Mouse (Mus musculus): ENCODE measurements at regions not wholly inside any gene's neighbourhood (a gene's known extent, or its start where the extent isn't known, plus 50 kb on each side); places are given as distances from the start of the nearest gene placed in this dataset.
"Not testable (repeated sequence)": the region's sequence is repeated elsewhere in the genome, so short reads cannot be mapped to it uniquely, and the experiment has no call there.

- DNase-seq (ENCODE audit: low read depth) = no peak
Measured at GRCm38 (mm10) chr7:61615156-61615555, 731.2 kb upstream of the Ndn start.

DNA sequence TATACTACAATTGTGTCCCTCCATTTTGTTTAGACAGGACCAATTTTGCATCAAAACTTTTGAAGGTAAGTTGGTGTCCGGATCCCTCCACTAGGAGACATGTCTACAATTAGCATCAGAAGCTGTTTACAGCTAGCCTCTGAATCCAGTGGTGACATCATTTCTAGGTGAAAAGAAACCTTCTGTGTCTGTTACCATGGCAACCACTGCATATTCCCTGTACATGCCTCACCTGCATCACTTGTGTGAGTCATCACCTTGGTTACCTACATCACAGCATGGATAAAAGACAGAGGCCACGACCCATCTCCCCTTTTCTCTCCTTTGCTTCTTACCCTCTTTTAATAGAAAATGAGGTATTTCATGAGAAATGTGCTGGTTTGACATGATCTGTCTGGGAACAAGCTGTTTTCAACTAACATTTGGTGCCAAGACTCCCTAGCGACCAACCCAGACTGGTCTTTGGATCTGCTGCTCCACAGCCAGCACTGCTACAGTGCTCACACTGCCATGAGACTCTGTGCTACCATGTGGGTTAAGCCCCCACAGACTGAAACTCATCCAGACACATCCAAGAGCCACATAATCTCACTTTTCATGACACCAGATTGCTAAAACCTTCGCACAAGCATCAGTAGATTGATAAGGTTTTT, 701.4 kb upstream of the Ndn start:
- DNase-seq (ENCODE audit: low read depth) = no peak

DNA sequence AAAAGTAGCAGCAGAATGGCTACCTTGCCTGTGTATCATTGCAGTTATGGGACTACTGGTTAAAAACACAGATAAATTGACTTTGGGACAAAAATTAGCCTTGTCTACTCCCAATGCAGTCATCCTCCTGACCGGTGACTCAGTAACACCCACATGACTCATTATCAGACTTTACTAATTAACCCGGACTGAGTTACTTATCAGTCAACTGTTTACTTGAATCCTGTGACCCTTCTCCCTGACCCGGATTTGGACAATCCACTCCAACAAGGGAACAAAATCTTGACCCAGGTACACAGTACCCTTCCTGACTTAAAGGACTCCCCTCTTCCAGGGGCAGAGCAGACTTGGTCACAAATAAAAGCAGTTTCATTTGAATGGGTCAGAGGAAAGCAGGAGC, 688.3 kb upstream of the Ndn start:
- DNase-seq (ENCODE audit: low read depth) = no peak

DNA sequence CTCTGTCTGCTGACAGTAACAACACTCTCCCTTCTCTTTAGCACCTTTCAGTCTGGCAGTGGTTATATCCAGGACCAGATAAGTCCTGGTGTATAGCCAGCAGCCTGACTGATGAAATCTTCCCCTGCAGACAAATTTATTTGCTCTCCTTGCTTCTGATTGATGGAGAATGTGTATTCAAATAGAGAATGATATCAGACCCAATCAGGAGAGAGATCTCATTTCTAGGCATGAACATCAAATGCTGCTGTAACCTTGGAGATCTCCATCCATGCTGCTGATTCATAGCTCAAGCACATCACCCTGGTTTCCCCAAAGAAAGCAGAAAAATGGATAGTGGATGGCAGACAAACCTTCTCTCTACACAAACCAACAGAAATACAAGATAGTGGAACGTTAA, 663.3 kb upstream of the Ndn start:
- no peak for DNase-seq (ENCODE audit: low read depth)

DNA sequence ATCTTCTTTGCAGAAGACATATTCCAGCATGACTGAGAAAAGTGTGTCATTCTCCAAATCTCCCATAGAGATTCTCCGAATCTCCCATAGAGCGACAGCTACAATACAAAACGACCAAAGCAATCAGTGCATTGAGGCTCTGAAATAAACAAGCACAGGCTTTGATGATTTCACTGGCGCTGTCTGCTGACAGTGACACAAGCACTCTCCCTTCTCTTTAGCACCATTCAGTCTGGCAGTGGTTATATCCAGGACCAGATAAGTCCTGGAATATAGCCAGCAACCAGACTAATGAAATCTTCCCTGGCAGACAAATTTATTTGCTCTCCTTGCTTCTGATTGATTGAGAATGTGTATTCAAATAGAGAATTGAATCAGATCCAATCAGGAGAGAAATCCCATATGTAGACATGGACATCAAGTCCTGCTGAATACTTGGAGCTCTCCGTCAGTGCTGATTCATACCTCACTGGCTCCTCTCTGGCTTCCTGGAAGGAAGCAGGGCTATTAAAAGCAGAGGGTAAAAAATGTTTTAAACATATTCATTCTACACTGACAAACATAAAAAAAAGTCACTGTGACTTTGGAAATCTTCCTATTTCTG, 661.2 kb upstream of the Ndn start:
- DNase-seq (ENCODE audit: low read depth) = peak; percentile 1

- DNase-seq (ENCODE audit: low read depth) = no peak
Measured at GRCm38 (mm10) chr7:61726149-61726548, 620.2 kb upstream of the Ndn start.

GRCm38 (mm10) chr7:61737511-61737910, 608.9 kb upstream of the Ndn start:
- no peak for DNase-seq (ENCODE audit: low read depth)

- DNase-seq (ENCODE audit: low read depth) = not testable (repeated sequence)
Measured at GRCm38 (mm10) chr7:61739336-61739735, 607.0 kb upstream of the Ndn start.

GRCm38 (mm10) chr7:61769826-61770225, 576.5 kb upstream of the Ndn start:
- DNase-seq (ENCODE audit: low read depth) = peak; percentile 8

DNA sequence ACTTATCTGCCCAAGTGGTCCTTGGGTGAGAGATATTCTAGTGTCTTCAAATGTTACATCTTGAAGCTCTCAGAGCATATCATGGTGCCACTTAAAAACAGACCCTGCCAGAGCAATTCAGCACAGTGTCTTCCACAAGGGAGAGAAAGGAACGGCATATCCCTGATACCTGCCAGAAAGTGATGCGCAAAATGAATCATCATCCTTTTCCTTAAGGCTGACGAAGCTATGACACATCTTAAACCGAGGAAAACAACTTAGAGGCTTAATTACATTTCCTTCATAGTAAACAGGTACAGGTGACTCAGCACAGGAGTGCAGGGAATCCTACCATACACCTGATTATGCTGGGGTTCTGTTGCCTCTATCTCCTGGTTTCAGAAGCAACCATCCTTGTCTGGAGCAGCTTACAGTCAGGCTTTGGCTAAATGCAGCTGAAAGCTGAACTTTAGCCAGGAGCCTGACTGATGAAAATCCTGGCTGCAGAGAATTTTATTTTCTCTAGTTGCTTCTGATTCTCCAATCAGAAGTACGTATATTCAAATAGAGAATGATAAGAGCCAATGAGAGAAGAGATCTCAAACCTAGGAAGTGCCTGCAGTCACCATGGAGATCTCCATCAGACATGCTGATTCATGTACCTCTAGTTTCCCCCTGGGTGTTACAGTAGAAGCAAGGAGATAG, 556.1 kb upstream of the Ndn start:
- peak; percentile 2 for DNase-seq (ENCODE audit: low read depth)

- DNase-seq (ENCODE audit: low read depth) = no peak
Measured at GRCm38 (mm10) chr7:61836827-61837226, 509.5 kb upstream of the Ndn start.

DNA sequence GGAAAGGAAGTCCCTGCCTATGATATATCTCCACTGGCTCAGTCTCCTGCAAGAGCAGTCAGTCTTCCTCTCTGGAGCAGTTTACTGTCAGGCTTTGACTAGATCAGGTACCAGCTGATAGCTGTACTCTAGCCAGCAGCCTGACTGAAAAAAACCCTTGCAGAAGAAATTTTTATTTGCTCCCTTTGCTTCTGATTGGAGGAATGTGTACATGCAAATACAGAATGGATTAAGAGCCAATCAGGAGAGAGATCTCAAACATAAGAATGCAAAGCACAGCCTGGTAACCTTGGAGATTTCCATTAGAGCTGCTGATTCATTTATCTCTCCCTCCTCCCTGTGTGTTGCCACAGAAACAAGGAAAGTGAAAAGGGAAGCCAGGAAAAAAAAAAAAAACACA, 509.1 kb upstream of the Ndn start:
- no peak for DNase-seq (ENCODE audit: low read depth)

DNA sequence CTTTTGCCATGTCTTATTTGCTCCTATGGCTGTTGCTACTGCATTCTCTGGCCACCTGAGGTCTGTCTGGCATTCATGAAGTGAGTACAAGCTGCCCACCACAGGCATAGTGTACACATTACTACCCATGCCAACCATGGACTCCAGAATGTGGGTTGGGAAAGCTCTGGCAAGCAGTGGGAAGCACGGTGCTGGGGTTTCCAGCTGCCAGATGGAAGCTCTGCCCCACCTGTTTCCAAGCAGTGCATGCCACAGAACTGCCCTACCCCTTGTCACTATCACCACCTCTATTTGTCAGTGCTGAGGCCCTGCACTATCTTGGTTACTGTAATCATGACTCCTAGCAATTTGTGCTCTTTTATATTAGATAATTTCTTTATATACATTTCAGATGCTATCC, 494.4 kb upstream of the Ndn start:
- no peak for DNase-seq (ENCODE audit: low read depth)

DNA sequence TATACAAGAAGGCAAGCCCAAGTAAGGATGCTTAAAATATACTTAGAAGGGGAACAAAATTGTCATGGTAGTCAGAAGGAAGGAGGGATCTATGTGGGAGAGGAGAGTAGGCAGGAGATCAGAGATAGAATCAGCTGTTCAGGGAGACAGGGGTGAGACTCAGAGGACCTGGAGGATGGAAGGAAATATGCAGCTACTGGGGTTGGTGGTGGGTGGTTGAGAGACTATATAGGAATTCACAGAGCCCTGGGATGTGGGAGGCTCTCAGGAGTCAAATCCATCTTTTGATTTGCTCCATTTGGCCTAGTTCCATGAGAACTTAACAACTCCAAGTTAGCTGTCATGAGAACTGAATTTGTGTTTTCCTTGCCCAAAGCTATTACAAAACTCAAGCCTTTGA, 481.9 kb upstream of the Ndn start:
- DNase-seq (ENCODE audit: low read depth) = no peak

DNA sequence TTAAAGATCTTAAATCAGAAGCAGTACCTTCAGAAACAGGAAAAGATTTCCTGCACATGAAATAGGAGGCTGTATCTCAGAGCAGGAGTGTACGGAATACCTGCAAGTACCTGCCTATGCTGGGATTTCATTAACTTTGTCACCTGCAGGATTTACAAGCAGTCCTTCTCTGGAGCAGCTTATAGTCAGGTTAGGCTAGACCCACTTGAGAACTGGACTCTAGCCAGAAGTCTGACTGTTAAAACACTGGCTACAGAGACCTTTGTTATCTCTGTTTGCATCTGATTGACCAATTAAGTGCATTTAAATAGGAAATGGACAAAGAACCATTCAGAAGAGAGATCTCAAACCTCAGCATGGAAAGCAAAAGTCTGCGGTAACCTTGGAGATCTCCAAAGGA, 480.0 kb upstream of the Ndn start:
- no peak for DNase-seq (ENCODE audit: low read depth)

GRCm38 (mm10) chr7:61876220-61876619, 470.1 kb upstream of the Ndn start:
- DNase-seq (ENCODE audit: low read depth) = no peak

DNA sequence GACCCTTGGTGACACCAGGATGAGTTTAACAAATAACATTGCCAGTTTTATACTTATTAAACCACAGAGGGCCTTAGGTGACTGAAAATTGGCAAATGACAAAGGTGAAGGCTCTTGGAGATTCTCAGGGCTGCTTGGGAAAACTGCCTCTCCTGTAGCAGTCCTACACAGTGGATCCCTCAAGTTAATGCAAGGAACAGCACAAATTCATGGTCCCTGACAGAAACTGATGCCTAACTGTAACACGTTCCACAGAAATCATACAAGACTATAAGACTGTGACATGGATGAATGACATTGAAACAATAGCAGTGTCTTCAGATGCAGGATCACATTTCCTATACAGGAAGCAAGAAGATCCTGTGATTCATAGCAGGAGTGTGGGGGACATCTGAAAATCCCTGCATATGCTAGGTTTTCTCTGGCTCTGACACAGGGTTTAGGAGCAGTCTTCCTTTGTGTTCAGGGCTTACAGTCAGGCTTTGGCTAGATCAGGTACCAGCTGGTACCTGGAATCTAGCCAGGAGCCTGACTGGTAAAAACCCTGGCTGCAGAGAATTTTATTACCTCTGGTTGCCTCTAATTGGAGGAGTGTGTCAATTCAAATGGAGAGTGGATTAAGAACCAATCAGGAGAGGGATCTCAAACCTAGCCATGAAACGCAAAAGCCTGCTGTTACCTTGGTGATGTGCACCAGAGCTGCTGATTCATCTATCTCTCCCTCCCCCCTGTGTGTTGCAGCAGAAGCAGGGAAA, 468.9 kb upstream of the Ndn start:
- DNase-seq (ENCODE audit: low read depth) = no peak

DNA sequence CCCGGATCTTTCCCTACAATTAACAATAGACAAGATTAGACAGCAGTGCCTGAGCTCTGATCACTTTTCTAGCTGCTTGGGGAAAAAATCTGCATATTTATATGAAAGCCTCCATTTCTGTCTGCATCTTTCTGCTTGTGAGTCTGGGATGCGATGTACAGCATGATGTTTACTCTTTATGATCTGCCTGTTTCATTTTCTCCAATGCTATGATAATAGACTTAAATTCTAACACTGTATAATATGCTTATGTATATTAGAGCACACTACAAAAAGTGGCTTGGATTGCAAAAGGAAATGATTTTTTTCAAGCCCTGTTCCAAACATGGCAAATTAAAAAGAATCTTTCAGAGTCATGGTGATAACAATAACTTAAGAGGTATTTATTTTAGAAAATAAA, 468.3 kb upstream of the Ndn start:
- DNase-seq (ENCODE audit: low read depth) = no peak

DNA sequence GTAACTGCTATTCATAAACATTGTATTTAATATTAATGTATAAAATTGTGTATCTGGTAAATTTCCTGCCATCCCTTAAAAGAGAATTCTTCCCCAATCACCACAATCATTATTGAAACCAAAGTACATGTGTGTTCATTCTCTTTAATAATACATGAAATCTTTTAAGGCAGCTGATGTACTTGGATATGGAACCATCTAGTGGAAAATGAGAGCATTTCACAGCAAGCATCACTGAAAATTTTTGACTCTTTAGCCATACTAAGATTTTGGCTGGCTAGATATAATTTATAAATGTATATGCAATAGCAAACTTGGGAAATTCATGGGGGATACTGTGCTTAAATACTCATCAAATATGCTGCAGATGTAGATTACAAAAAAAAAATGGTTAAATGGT, 467.8 kb upstream of the Ndn start:
- no peak for DNase-seq (ENCODE audit: low read depth)

All from 416B (cell line).